Mouse (Mus musculus) heart, postnatal 36 days (tissue): ENCODE data around the gene Hps4. TPM values are rescaled to one million over a fixed set of nuclear protein-coding genes. Genes with fewer than 3 reads are reported as not detected.

Experiments used
- total RNA-seq, 2 experiments: library from RNA; stranded (reverse); gene quantifications; 2 replicates each; pipeline ENCODE4 v1.2.3; 2021

Gene Hps4
- total RNA-seq, 2 experiments from 2014 or later, result 12.4 to 12.5 TPM

Other genes with a start within 250 kb of the Hps4 start
- gene Cryba4, start 90.6 kb upstream of the Hps4 start, total RNA-seq, result 1 to 10 TPM; 6.0 to 9.8 TPM
- 1 to 10 TPM in 1 of 2 experiments, under 1 TPM in 1; 0.80 to 3.4 TPM for gene Crybb1, start 87.3 kb upstream of the Hps4 start, total RNA-seq
- gene Tpst2, start 66.4 kb upstream of the Hps4 start, total RNA-seq, result 10 to 100 TPM; 39.1 to 42.0 TPM
- gene Tfip11, start 16.7 kb upstream of the Hps4 start, total RNA-seq, result 10 to 100 TPM; 17.9 to 21.7 TPM
- 1 to 10 TPM; 6.5 to 7.0 TPM for gene Srrd, start within 50 bp of the Hps4 start, total RNA-seq
- gene Gm6583, start 12.9 kb downstream of the Hps4 start, total RNA-seq, result under 1 TPM in 1 of 2 experiments, not detected in 1; 0.17 TPM
- gene Asphd2, start 51.8 kb downstream of the Hps4 start, total RNA-seq, result under 1 TPM; 0.49 to 0.92 TPM
- not detected for gene Gm6588, start 106.3 kb downstream of the Hps4 start, total RNA-seq
- gene Sez6l, start 234.1 kb downstream of the Hps4 start, total RNA-seq, result under 1 TPM; 0.11 to 0.14 TPM